Mouse (Mus musculus) left cerebral cortex, postnatal 10 days (tissue): Measurements from ENCODE around the gene Zfp146. TPM values are rescaled to one million over a fixed set of nuclear protein-coding genes. Genes with fewer than 3 reads are reported as not detected.
"Not testable (repeated sequence)": the region's sequence is repeated elsewhere in the genome, so short reads cannot be mapped to it uniquely, and the experiment has no call there.

Source experiments
- DNase-seq, 2 experiments: peaks; one replicate each; pipeline ENCODE4 v3.0.0; 2021 to 2022; ENCODE audit warnings: low spot score in 2 of 2, mixed read lengths in 1 of 2; ENCODE audit errors: extremely low spot score in 1 of 2
- intact Hi-C: fragments of 180-260 bp; cut with DNase I; formaldehyde crosslinking; loops from one replicate; pipeline ENCODE4 v1.15.1; 2025
- total RNA-seq, 2 experiments: library from RNA; stranded (reverse); gene quantifications; 2 replicates each; pipeline ENCODE4 v1.2.3; 2021

The Zfp146 gene
- 10 to 100 TPM; 43.5 to 50.7 TPM for total RNA-seq

DNA sequence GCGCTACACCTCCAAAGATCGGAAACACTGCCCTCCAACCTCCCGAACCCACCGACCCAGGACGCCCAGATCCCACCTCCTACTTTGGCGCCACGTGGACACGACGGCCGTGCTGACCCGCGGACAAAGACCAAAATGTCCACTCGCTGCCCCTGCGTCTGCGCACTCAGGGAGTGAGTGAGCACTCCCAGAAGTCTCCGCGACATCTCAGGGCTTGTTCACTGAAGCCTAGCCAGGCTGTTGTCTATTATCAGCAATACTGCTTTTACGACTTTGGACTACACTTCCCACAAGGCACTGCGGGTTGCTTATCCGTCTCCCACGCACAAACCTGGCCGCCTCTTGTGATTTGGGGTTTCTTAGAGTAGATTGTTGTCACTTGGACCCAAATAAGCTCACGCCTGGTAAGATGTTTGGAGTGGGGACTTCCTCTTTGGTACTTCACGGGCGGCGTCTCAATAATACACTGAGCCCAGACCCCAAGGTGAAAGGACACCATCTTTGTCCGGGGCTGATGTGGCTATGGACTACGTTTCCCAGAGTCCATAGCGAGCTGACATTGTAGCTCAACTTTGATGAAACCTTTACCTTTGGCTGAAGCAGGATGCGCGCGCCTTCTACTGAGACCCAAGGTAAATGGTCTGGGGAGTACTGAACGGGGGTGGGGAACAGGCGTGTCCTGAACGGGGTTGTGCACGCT, at the start of gene Zfp146:
TSS of gene Zfp146 (minus strand) at position 168 of the 700 bp plus-strand sequence.
- intact Hi-C loops: no loop called here
- peak; percentile 92 to 93 for DNase-seq

DNA sequence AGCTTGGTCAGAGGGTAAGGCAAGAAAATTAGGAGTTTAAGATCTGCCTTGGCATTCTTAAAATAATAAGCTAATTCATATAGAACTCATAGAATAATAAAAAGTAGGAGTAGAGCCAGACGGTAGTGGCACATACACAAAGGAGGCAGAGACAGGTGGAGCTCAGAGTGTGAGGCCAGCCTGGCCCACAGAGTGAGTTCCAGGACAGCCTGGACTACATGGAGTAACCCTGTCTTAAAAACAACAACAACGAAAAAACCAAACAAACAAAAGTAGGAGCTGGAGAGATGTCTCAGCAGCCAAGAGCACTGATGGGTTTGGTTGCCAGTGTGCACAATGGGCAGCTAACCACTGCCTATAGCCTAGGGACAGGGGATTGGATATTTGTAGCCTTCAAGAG, 47.7 kb upstream of the Zfp146 start:
- intact Hi-C loops: loop anchor here (5.0 kb wide), 1 partner anchor 35 kb away; the partner anchor contains the start of gene Cox7a1
- DNase-seq: no peak

DNA sequence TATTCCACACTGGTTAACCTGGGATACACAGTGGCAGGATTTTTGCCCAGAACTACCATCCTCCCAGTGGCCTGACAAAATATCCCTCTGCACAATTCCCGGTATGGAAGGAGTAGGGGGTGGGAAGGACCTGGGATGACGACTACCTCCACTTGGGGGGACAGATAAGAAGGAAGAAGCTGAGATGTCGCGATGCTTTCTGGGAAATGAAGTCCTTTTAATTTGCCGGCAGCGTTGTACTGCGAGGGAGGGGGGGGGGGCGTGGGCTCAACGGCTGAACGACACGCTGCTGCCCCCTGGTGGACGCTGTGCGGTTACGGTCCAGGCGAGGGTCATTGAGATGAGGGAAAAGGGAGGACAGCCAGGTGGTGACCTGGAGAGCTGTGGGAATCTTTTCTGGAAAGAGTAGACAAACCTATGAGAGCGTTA, 47.2 kb upstream of the Zfp146 start:
- DNase-seq: peak; percentile 67 to 84
- intact Hi-C loops: loop anchor here (5.0 kb wide), 1 partner anchor 34 kb away; the partner anchor contains the start of gene Cox7a1

DNA sequence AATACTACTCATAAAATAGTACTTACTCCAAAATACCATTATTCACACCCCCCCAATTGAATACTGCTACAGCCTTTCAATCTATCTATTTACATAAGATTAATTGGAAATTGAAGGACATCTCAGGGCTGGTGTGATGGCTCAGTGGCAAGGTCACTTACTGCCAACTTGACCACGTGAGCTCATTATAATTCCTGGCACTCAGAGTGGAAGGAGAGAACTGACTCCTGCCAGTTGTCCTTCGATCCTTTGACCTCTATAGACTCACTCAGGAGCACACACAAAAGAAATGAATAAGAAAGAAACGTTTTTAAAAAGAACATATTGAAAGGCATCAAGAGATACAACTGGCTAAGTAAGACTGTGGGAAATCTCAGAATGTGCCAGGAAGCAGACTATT, 46.3 kb upstream of the Zfp146 start:
- no peak for DNase-seq
- intact Hi-C loops: loop anchor here (5.0 kb wide), 1 partner anchor 34 kb away; the partner anchor contains the start of gene Cox7a1

DNA sequence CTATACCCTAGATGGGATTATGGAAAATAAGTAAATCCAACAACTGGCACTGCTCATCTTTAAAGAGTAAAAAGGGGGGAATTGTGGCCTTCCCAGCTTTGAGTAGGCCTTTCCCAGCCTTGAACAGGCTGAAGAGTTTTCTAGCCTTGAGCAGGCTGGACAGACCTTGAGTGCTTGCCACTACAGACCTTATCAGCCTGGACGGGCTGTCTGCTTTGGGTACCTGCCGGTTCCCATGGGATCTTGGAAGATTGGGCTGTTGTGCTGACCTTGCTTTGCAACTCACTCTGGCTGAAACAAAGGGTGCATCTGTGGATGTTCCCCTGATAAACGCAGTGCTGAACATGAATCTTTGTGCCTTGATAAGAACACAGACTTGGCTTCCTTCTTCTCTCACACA, 44.3 kb upstream of the Zfp146 start:
- no peak for DNase-seq
- intact Hi-C loops: no loop called here

GRCm38 (mm10) chr7:30211025-30211424, 41.5 kb upstream of the Zfp146 start:
- intact Hi-C loops: no loop called here
- no peak for DNase-seq

GRCm38 (mm10) chr7:30206364-30206763, 36.8 kb upstream of the Zfp146 start:
- DNase-seq, intact Hi-C loops: not testable (repeated sequence)

GRCm38 (mm10) chr7:30205383-30205782, 35.8 kb upstream of the Zfp146 start:
- peak in 1 of 2 experiments; percentile 57 for DNase-seq
- intact Hi-C loops: no loop called here

- DNase-seq: no peak
- intact Hi-C loops: no loop called here
These were observed 34.8 kb upstream of the Zfp146 start for GRCm38 (mm10) chr7:30204380-30204779.

DNA sequence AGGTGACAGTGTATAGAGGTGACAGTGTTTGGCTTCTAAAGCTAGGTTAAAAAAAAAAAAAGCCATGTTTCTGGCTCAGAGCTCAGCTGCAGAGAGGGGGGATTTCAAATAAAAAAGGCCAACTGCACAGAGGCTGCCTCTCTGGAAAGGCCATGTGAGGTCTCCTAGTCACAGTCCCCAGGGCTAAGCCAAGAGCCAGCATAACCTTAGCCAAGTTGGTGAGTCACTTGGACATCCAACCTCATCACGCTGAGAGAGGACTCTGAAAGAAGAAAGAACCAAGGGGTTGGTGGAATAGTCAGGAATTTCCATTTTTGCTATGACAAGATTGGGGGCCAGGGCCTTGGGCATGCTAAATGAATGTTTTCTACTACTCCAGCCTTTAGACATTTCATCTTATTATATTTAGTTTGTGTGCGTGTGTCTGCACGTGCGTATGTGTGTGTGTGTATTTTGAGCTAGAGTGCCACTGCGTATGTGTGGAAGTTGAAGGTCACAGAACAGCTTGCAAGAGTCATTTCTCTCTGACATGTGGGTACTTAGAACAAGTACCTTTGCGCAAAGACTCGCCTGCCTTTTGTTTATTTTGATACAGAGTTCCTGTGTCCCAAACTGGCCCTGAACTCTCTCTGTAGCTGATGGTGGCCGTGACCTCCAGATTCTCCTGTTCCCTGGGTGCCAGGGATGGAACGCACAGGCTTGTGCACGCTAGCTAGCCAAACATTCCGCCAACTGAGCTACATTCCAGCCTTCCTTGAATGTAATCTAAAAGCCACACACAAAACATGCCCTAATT, 33.5 kb upstream of the Zfp146 start:
- no peak for DNase-seq
- intact Hi-C loops: no loop called here

DNA sequence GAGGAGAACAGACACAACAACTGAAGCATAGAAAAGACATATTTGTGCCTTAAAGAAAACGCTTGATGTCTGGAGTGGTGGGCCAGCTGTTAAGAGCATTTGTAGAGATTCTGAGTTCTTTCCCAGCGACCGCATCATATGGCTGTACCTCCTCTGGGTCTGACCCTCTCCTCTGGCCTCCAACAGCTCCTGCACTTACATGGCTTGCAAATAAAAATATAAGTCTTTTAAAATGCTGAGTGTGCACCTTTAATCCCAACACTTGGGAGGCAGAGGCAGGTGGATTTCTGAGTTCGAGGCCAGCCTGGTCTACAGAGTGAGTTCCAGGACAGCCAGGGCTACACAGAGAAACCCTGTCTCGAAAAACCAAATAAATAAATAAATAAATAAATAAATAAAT, 31.1 kb upstream of the Zfp146 start:
- intact Hi-C loops, DNase-seq: not testable (repeated sequence)

DNA sequence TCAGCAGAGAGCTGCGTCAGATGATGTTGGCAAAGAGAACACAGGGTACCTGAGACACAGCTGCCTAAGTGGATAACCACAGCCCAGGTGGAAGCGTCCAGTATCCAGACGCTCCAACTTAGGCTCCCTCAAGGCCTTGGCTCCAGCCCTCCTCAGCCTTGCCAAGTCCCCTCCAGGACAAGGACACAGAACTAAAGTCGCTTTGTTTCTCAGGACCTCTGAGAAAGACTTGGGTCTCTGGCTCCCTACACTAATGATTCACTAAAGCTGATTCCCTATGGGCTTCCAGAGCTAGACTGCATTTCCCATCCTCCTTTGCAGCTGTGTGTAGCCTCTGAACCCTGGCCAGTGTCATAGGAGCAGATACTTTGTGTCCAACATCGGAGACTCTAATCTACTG, 30.6 kb upstream of the Zfp146 start:
- no peak for DNase-seq
- intact Hi-C loops: no loop called here

- DNase-seq: no peak
- intact Hi-C loops: no loop called here
These were observed 30.1 kb upstream of the Zfp146 start for GRCm38 (mm10) chr7:30199498-30200139.

GRCm38 (mm10) chr7:30198481-30198971, 29.0 kb upstream of the Zfp146 start, which contains the start of gene Capns1:
TSS of gene Capns1 (minus strand) at chr7:30198811.
- intact Hi-C loops: no loop called here
- DNase-seq: peak; percentile 43 to 57

GRCm38 (mm10) chr7:30197592-30198129, 28.1 kb upstream of the Zfp146 start:
- no peak for DNase-seq
- intact Hi-C loops: no loop called here

DNA sequence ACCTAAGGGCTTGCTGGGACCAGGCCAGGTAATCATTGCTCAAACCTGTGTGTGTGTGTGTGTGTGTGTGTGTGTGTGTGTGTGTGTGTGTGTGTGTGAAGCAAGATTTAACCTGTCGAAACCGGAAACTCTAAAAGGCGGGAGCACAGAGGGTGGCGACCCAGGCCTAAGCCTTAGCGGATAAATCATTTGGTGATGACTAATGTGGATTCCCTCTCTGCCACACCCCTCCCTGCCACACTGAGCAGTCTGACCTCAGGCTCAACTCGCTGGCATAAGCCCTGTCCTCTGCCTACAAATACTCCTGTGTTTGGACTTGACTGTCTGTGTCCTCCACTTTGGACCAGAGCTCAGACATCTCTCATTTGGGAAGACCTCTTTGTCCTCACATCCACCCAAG, 26.6 kb upstream of the Zfp146 start:
- no peak for DNase-seq
- intact Hi-C loops: no loop called here

DNA sequence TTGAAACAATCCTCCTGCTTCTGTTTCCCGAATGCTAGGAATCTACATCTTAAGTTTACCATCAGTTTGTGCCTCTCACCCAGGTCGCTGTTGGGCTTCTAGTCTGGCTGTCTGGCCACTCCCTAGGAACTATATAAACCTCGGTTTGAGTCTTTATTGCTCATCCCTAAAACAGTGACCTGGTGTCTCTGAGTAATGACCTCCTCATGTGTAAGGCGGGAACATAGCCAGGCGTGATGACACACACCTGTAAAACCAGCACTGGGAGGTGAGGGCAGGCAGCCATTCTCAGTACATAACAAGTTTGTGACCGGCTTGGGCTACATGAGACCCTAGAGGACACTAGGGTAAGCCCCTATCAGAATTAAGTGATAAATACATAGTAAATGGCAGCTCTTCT, 25.9 kb upstream of the Zfp146 start:
- intact Hi-C loops: no loop called here
- DNase-seq: no peak

DNA sequence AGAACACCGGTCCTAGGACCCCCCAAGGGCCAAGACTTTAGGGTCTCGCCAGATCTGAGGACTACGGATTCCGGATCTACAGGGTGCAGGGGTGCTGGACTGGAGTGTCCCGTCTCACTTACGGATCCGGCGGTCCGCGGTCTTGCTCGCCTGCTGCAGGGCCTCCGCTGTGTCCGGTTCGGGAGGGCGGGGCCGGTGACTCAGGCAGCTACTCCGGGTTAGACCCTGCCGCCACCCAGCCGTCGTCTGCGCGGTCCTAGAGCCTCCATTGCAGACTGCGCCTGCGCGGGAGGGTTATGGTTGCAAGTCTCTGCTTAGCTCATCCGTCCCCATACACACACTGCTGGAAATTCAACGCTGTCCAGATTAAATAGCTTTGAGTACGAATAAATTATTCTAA, 25.3 kb upstream of the Zfp146 start:
- intact Hi-C loops: no loop called here
- peak; percentile 91 to 98 for DNase-seq
